Mouse (Mus musculus): ENCODE data around the gene Nthl1. TPM values are rescaled to one million over a fixed set of nuclear protein-coding genes. Genes with fewer than 3 reads are reported as not detected.
A peak's percentile ranks its signal among the peaks of the same experiment; 100 is the strongest.

Gene Nthl1
- 1 to 10 TPM; 4.2 to 6.6 TPM for total RNA-seq (2021)

- DNase-seq (ENCODE audit: low spot score in 2 of 2): peak; percentile 84 to 85
- intact Hi-C loops (cut with DNase I): loop anchor here (2.0 to 5.0 kb wide), 3 partner anchors 21 to 85 kb away; partner anchors contain the start of genes Pkd1 and Zfp598
Measured at GRCm38 (mm10) chr17:24632167-24632812, at the start of gene Nthl1, which contains the start of gene Tsc2. TSS of gene Nthl1 (plus strand) at chr17:24632680. TSS of gene Tsc2 (minus strand) at chr17:24632630.

- DNase-seq (ENCODE audit: low spot score in 2 of 2): no peak
Measured at GRCm38 (mm10) chr17:24583599-24584460, 48.6 kb upstream of the Nthl1 start.

GRCm38 (mm10) chr17:24584520-24584919 is 48.0 kb upstream of the Nthl1 start:
- intact Hi-C loops (cut with DNase I): no loop called here
- DNase-seq (ENCODE audit: low spot score in 2 of 2): no peak

More at GRCm38 (mm10) chr17:24583599-24584460, 48.6 kb upstream of the Nthl1 start:
- intact Hi-C loops (cut with DNase I): no loop called here

GRCm38 (mm10) chr17:24586532-24586931 is 45.9 kb upstream of the Nthl1 start:
- DNase-seq (ENCODE audit: low spot score in 2 of 2): no peak
- intact Hi-C loops (cut with DNase I): no loop called here

- DNase-seq (ENCODE audit: low spot score in 2 of 2): no peak
- intact Hi-C loops (cut with DNase I): no loop called here
Measured at GRCm38 (mm10) chr17:24590943-24591342, 41.5 kb upstream of the Nthl1 start.

- intact Hi-C loops (cut with DNase I): no loop called here
- no peak for DNase-seq (ENCODE audit: low spot score in 2 of 2)
Measured at GRCm38 (mm10) chr17:24591695-24592094, 40.8 kb upstream of the Nthl1 start.

GRCm38 (mm10) chr17:24593248-24593647 is 39.2 kb upstream of the Nthl1 start:
- intact Hi-C loops (cut with DNase I): no loop called here
- no peak for DNase-seq (ENCODE audit: low spot score in 2 of 2)

GRCm38 (mm10) chr17:24593992-24594890 is 38.2 kb upstream of the Nthl1 start:
- DNase-seq (ENCODE audit: low spot score in 2 of 2): no peak
- intact Hi-C loops (cut with DNase I): no loop called here

GRCm38 (mm10) chr17:24595126-24596072 is 37.1 kb upstream of the Nthl1 start:
- intact Hi-C loops (cut with DNase I): no loop called here
- no peak for DNase-seq (ENCODE audit: low spot score in 2 of 2)

- no peak for DNase-seq (ENCODE audit: low spot score in 2 of 2)
- intact Hi-C loops (cut with DNase I): no loop called here
Measured at GRCm38 (mm10) chr17:24596073-24596466, 36.4 kb upstream of the Nthl1 start.

GRCm38 (mm10) chr17:24596471-24597183 is 35.9 kb upstream of the Nthl1 start:
- intact Hi-C loops (cut with DNase I): no loop called here
- DNase-seq (ENCODE audit: low spot score in 2 of 2): no peak

GRCm38 (mm10) chr17:24597989-24598388 is 34.5 kb upstream of the Nthl1 start:
- intact Hi-C loops (cut with DNase I): no loop called here
- DNase-seq (ENCODE audit: low spot score in 2 of 2): no peak

- intact Hi-C loops (cut with DNase I): no loop called here
- no peak for DNase-seq (ENCODE audit: low spot score in 2 of 2)
Measured at GRCm38 (mm10) chr17:24600502-24600901, 32.0 kb upstream of the Nthl1 start.

- intact Hi-C loops (cut with DNase I): no loop called here
- no peak for DNase-seq (ENCODE audit: low spot score in 2 of 2)
Measured at GRCm38 (mm10) chr17:24603961-24604360, 28.5 kb upstream of the Nthl1 start.

GRCm38 (mm10) chr17:24604557-24604956 is 27.9 kb upstream of the Nthl1 start:
- intact Hi-C loops (cut with DNase I): no loop called here

GRCm38 (mm10) chr17:24608370-24608769 is 24.1 kb upstream of the Nthl1 start:
- intact Hi-C loops (cut with DNase I): no loop called here
- DNase-seq (ENCODE audit: low spot score in 2 of 2): no peak

More at GRCm38 (mm10) chr17:24604557-24604956, 27.9 kb upstream of the Nthl1 start:
- DNase-seq (ENCODE audit: low spot score in 2 of 2): no peak

GRCm38 (mm10) chr17:24608874-24609273 is 23.6 kb upstream of the Nthl1 start:
- intact Hi-C loops (cut with DNase I): no loop called here
- DNase-seq (ENCODE audit: low spot score in 2 of 2): no peak

GRCm38 (mm10) chr17:24610711-24611110 is 21.8 kb upstream of the Nthl1 start:
- DNase-seq (ENCODE audit: low spot score in 2 of 2): no peak
- intact Hi-C loops (cut with DNase I): no loop called here

Data from left cerebral cortex, postnatal 36 days (tissue).